Mouse (Mus musculus) cerebellum, adult 9-11 months (tissue): ENCODE results near the gene Parva.

Experiments used
- DNase-seq: peaks from one replicate; pipeline ENCODE4 v3.0.0; 2022

Parva gene

GRCm38 (mm10) chr7:112428158-112428535 lies 842 bp downstream of the Parva start:
- DNase-seq, result peak; percentile 80

- no peak for DNase-seq
These were observed 12.5 kb downstream of the Parva start for GRCm38 (mm10) chr7:112439846-112440245.

GRCm38 (mm10) chr7:112444152-112444984 lies 17.1 kb downstream of the Parva start:
- DNase-seq, result peak; percentile 89

- no peak for DNase-seq
These were observed 17.7 kb downstream of the Parva start for GRCm38 (mm10) chr7:112444985-112445367.

GRCm38 (mm10) chr7:112446498-112446897 lies 19.2 kb downstream of the Parva start:
- no peak for DNase-seq

- DNase-seq, result no peak
These were observed 22.8 kb downstream of the Parva start for GRCm38 (mm10) chr7:112449954-112450700.

- DNase-seq, result no peak
These were observed 25.2 kb downstream of the Parva start for GRCm38 (mm10) chr7:112452471-112452870.

- DNase-seq, result no peak
These were observed 26.5 kb downstream of the Parva start for GRCm38 (mm10) chr7:112453805-112454214.

GRCm38 (mm10) chr7:112454380-112454779 lies 27.1 kb downstream of the Parva start:
- DNase-seq, result no peak

GRCm38 (mm10) chr7:112454951-112455350 lies 27.6 kb downstream of the Parva start:
- DNase-seq, result no peak

GRCm38 (mm10) chr7:112455566-112456110 lies 28.3 kb downstream of the Parva start:
- DNase-seq, result no peak

GRCm38 (mm10) chr7:112457373-112457772 lies 30.1 kb downstream of the Parva start:
- DNase-seq, result no peak

GRCm38 (mm10) chr7:112457920-112458319 lies 30.6 kb downstream of the Parva start:
- DNase-seq, result no peak

- DNase-seq, result peak; percentile 78
These were observed 31.1 kb downstream of the Parva start for GRCm38 (mm10) chr7:112458440-112458839.

- no peak for DNase-seq
These were observed 35.8 kb downstream of the Parva start for GRCm38 (mm10) chr7:112463074-112463473.

- no peak for DNase-seq
These were observed 38.6 kb downstream of the Parva start for GRCm38 (mm10) chr7:112465920-112466319.

GRCm38 (mm10) chr7:112466786-112467185 lies 39.5 kb downstream of the Parva start:
- DNase-seq, result no peak

GRCm38 (mm10) chr7:112467687-112468111 lies 40.4 kb downstream of the Parva start:
- peak; percentile 55 for DNase-seq

- DNase-seq, result peak; percentile 72
These were observed 42.5 kb downstream of the Parva start for GRCm38 (mm10) chr7:112469817-112470216.

GRCm38 (mm10) chr7:112471316-112471715 lies 44.0 kb downstream of the Parva start:
- DNase-seq, result no peak

- DNase-seq, result no peak
These were observed 44.9 kb downstream of the Parva start for GRCm38 (mm10) chr7:112472024-112472707.

- DNase-seq, result no peak
These were observed 45.5 kb downstream of the Parva start for GRCm38 (mm10) chr7:112472708-112473281.
